Mouse (Mus musculus) adrenal gland, adult 8-10 months (tissue): ENCODE data around the gene Ldah. TPM values are rescaled to one million over a fixed set of nuclear protein-coding genes. Genes with fewer than 3 reads are reported as not detected.

ENCODE experiments used
- DNase-seq: peaks from one replicate; pipeline ENCODE4 v3.0.0; 2022
- total RNA-seq, 4 experiments: library from RNA; stranded (reverse); gene quantifications; 2 replicates each; pipeline ENCODE4 v1.2.4; 2022

Ldah gene
- total RNA-seq, 4 experiments from 2014 or later = 42.4 to 54.9 (median 45.4) TPM

- DNase-seq = no peak
Observed at GRCm38 (mm10) chr12:8281225-8282017, 73.5 kb downstream of the Ldah start.

- no peak for DNase-seq
Observed at GRCm38 (mm10) chr12:8287970-8288369, 80.1 kb downstream of the Ldah start.

- no peak for DNase-seq
Observed at GRCm38 (mm10) chr12:8289099-8289498, 81.2 kb downstream of the Ldah start.

GRCm38 (mm10) chr12:8289499-8289898 is 81.6 kb downstream of the Ldah start:
- DNase-seq = no peak

GRCm38 (mm10) chr12:8291157-8291853 is 83.4 kb downstream of the Ldah start:
- DNase-seq = no peak

GRCm38 (mm10) chr12:8295307-8295913 is 87.5 kb downstream of the Ldah start:
- no peak for DNase-seq

- no peak for DNase-seq
Observed at GRCm38 (mm10) chr12:8296154-8296553, 88.2 kb downstream of the Ldah start.

- DNase-seq = no peak
Observed at GRCm38 (mm10) chr12:8297586-8298214, 89.8 kb downstream of the Ldah start.

- DNase-seq = no peak
Observed at GRCm38 (mm10) chr12:8298361-8299142, 90.6 kb downstream of the Ldah start.

GRCm38 (mm10) chr12:8299143-8300110 is 91.5 kb downstream of the Ldah start:
- no peak for DNase-seq

GRCm38 (mm10) chr12:8300111-8300480 is 92.2 kb downstream of the Ldah start:
- no peak for DNase-seq

GRCm38 (mm10) chr12:8300521-8300920 is 92.6 kb downstream of the Ldah start:
- no peak for DNase-seq

- DNase-seq = no peak
Observed at GRCm38 (mm10) chr12:8301011-8301814, 93.3 kb downstream of the Ldah start.

- DNase-seq = no peak
Observed at GRCm38 (mm10) chr12:8301841-8302431, 94.0 kb downstream of the Ldah start, which contains the start of gene Gdf7. Gene Gdf7, minus strand, starts transcription at chr12:8301954.

GRCm38 (mm10) chr12:8305258-8305657 is 97.4 kb downstream of the Ldah start:
- no peak for DNase-seq

GRCm38 (mm10) chr12:8306432-8306831 is 98.5 kb downstream of the Ldah start:
- DNase-seq = no peak

GRCm38 (mm10) chr12:8306910-8307309 is 99.0 kb downstream of the Ldah start:
- DNase-seq = no peak

- no peak for DNase-seq
Observed at GRCm38 (mm10) chr12:8310992-8311391, 103.1 kb downstream of the Ldah start.

GRCm38 (mm10) chr12:8312266-8312665 is 104.4 kb downstream of the Ldah start:
- DNase-seq = no peak
